Mouse (Mus musculus) stomach, embryonic 15.5 days (tissue): ENCODE results near the gene Trpm4. TPM values are rescaled to one million over a fixed set of nuclear protein-coding genes. Genes with fewer than 3 reads are reported as not detected.

ENCODE experiments used
- ATAC-seq: fragments of 200-750 bp; cut with Nextera tagmentation; 2 replicates; pipeline ENCODE4 v1.8.0; 2017; ENCODE audit warnings: low read depth, moderate number of reproducible peaks, moderate TSS enrichment; ENCODE audit not compliant: insufficient read depth, low FRiP score
- H3K27ac ChIP-seq: fragments of 300-500 bp; sonication (generic); 2 replicates; pipeline ENCODE4 v1.5.1; 2015; ENCODE audit warnings: mild to moderate bottlenecking, inconsistent platforms
- H3K27me3 ChIP-seq: fragments of 300-500 bp; sonication (generic); replicated peaks from 2 replicates; pipeline ENCODE4 v1.6.1; 2015; ENCODE audit warnings: inconsistent platforms
- H3K36me3 ChIP-seq: fragments of 300-500 bp; sonication (generic); 2 replicates; pipeline ENCODE4 v1.6.1; 2015; ENCODE audit warnings: inconsistent platforms
- H3K4me1 ChIP-seq: fragments of 300-500 bp; sonication (generic); 2 replicates; pipeline ENCODE4 v1.6.1; 2015; ENCODE audit warnings: inconsistent platforms
- H3K4me2 ChIP-seq: fragments of 300-500 bp; sonication (generic); 2 replicates; pipeline ENCODE4 v1.6.1; 2015; ENCODE audit warnings: mild to moderate bottlenecking, inconsistent platforms
- H3K4me3 ChIP-seq: fragments of 300-500 bp; sonication (generic); replicated peaks from 2 replicates; pipeline ENCODE4 v1.5.1; 2015; ENCODE audit warnings: inconsistent platforms
- H3K9ac ChIP-seq: fragments of 300-500 bp; sonication (generic); 2 replicates; pipeline ENCODE4 v1.6.1; 2015; ENCODE audit warnings: inconsistent platforms
- H3K9me3 ChIP-seq: fragments of 300-500 bp; sonication (generic); 2 replicates; pipeline ENCODE4 v1.6.1; 2016; ENCODE audit warnings: inconsistent platforms
- WGBS: fragments of 180-500 bp; shearing (Covaris S2); methylation state at CpG from one replicate; pipeline ENCODE4 v1.1.7; 2015; 5-methylcytosine and 5-hydroxymethylcytosine counted together
- polyA plus RNA-seq: library from polyadenylated mRNA; unstranded; fragments of >200 nt; fragmentation: Nextera tagmentation; extraction: Ambion mirVana; gene quantifications from 2 replicates; pipeline ENCODE4 v1.2.1, GENCODE M21; 2015

The Trpm4 gene
- polyA plus RNA-seq = 23.9 and 26.9 TPM in 2 replicates

GRCm38 (mm10) chr7:45333431-45333982 lies at the start of gene Trpm4:
Gene Trpm4, minus strand, starts transcription at chr7:45333780.
- WGBS = under 1% methylated on average over 38 of the region's 38 CpGs
- H3K9me3 ChIP-seq = no peaks in the 10 kb centered on the region
- H3K36me3 ChIP-seq = no peaks in the 10 kb centered on the region
- H3K4me1 ChIP-seq = peaks cover 35% of the 10 kb centered on the region
- peak within 1 kb of the TSS; percentile 78 for H3K9ac ChIP-seq
- H3K27me3 ChIP-seq = no peaks in the 10 kb centered on the region
- peak; percentile 76 for ATAC-seq
- peak within 1 kb of the TSS; percentile 76 for H3K4me2 ChIP-seq
- peak within 1 kb of the TSS; percentile 79 for H3K4me3 ChIP-seq
- peak within 1 kb of the TSS; percentile 97 for H3K27ac ChIP-seq

DNA sequence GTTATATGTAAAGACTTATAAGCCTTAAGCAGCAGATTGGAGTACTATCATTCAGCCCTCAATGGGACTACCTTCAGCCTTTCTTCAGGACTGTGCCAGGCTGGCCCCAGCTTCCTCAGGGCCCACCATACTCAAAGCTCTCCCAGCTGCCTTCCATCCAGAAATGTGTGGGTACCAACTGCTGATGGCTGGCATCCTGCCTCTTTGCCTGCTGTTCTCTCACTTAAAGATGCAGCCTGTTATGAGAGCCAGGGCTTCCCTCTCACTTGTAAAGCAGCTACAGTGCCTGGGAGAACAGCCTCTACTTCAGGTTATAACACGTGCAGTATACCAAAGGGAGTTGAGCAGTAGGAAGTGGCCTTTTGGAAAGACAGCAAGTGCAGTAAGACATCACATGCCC lies 42.5 kb upstream of the Trpm4 start:
- no peaks in the 10 kb centered on the region for H3K9me3 ChIP-seq
- no peaks in the 10 kb centered on the region for H3K4me1 ChIP-seq
- no peak overlapping the region for H3K4me2 ChIP-seq
- 86% methylated on average over 1 of the region's 1 CpGs for WGBS
- no peak overlapping the region for H3K4me3 ChIP-seq
- no peaks in the 10 kb centered on the region for H3K27me3 ChIP-seq
- no peak for ATAC-seq
- no peak overlapping the region for H3K9ac ChIP-seq
- H3K27ac ChIP-seq = no peak overlapping the region
- peaks cover 61% of the 10 kb centered on the region for H3K36me3 ChIP-seq

GRCm38 (mm10) chr7:45374620-45375019 lies 41.0 kb upstream of the Trpm4 start:
- Histone ChIP-seq H3K9me3 (no peaks in the 10 kb centered on the region), H3K27me3 (no peaks in the 10 kb centered on the region), H3K4me1 (peaks cover 10% of the 10 kb centered on the region; the same call in 1 of the 2 replicates), H3K4me2 (no peak overlapping the region), H3K36me3 (peaks cover 48% of the 10 kb centered on the region), H3K4me3 (no peak overlapping the region), H3K27ac (no peak overlapping the region), H3K9ac (no peak overlapping the region)
- no peak for ATAC-seq
- 89% methylated on average over 8 of the region's 8 CpGs for WGBS

GRCm38 (mm10) chr7:45372371-45372770 lies 38.8 kb upstream of the Trpm4 start:
- 81% methylated on average over 5 of the region's 5 CpGs for WGBS
- Histone ChIP-seq H3K4me3 (no peak overlapping the region), H3K4me1 (peaks cover 19% of the 10 kb centered on the region), H3K9me3 (no peaks in the 10 kb centered on the region), H3K27ac (no peak overlapping the region), H3K9ac (no peak overlapping the region), H3K4me2 (no peak overlapping the region), H3K27me3 (peaks cover 12% of the 10 kb centered on the region), H3K36me3 (peaks cover 30% of the 10 kb centered on the region)
- ATAC-seq = no peak

GRCm38 (mm10) chr7:45370475-45371311 lies 37.1 kb upstream of the Trpm4 start, which contains the start of gene Lin7b:
Gene Lin7b, minus strand, starts transcription at chr7:45370583.
- Histone ChIP-seq H3K4me3 (peak within 1 kb of the TSS; percentile 55), H3K4me2 (peak within 1 kb of the TSS; percentile 99), H3K4me1 (peaks cover 29% of the 10 kb centered on the region), H3K36me3 (peaks cover 13% of the 10 kb centered on the region; the same call in 1 of the 2 replicates), H3K9me3 (no peaks in the 10 kb centered on the region), H3K27me3 (peaks cover 20% of the 10 kb centered on the region), H3K27ac (no peak within 1 kb of the TSS), H3K9ac (peak within 1 kb of the TSS; percentile 35; the same call in 1 of the 2 replicates)
- ATAC-seq = peak; percentile 78
- 8% methylated on average over 28 of the region's 28 CpGs for WGBS

DNA sequence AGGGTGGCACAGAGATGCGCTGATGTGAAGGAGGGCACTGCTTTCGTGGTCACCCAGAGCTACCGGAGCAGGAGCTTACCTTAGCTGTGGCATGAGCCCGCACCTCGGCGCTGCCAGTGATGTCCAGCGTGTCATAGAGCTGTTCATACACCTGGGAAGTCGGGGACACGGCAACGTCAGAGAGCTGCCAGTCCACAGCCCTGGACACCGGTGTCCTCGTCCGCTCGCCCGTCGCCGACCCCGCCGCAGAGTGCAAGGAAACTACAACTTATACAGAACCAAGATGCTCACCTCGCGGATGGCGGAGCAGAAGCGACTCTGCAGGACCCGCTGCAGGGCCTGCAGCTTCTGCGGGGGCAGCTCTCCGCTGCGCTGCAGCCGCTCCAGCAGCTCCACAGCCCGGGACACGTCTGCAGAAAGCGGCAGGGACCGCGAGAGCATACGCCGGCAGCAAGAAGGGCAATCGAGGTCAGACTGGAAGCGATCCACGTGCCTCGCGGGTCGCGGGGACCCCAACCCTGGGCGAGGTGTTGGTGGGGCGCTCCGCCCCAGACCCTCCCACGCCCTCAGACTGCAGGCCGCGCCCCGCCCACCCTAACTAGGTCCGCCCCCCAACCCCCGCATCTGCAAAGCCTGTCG lies 36.4 kb upstream of the Trpm4 start:
- ATAC-seq = no peak
- peak overlapping the region; percentile 99 for H3K4me2 ChIP-seq
- WGBS = 7% methylated on average over 50 of the region's 52 CpGs

GRCm38 (mm10) chr7:45369022-45369745 lies 35.6 kb upstream of the Trpm4 start:
- Histone ChIP-seq H3K9me3 (no peaks in the 10 kb centered on the region), H3K27ac (no peak overlapping the region), H3K4me2 (peak overlapping the region; percentile 99; the same call in 1 of the 2 replicates), H3K9ac (no peak overlapping the region), H3K4me3 (no peak overlapping the region; the same call in 1 of the 2 replicates), H3K36me3 (peaks cover 13% of the 10 kb centered on the region; the same call in 1 of the 2 replicates), H3K27me3 (peaks cover 28% of the 10 kb centered on the region), H3K4me1 (peaks cover 29% of the 10 kb centered on the region)
- no peak for ATAC-seq
- WGBS = 72% methylated on average over 16 of the region's 16 CpGs

More for the DNA sequence above, 36.4 kb upstream of the Trpm4 start:
- peaks cover 29% of the 10 kb centered on the region for H3K4me1 ChIP-seq
- H3K4me3 ChIP-seq = peak overlapping the region; percentile 55
- H3K9me3 ChIP-seq = no peaks in the 10 kb centered on the region
- H3K27ac ChIP-seq = no peak overlapping the region
- H3K27me3 ChIP-seq = peaks cover 27% of the 10 kb centered on the region
- H3K36me3 ChIP-seq = peaks cover 13% of the 10 kb centered on the region; the same call in 1 of the 2 replicates
- H3K9ac ChIP-seq = peak overlapping the region; percentile 35; the same call in 1 of the 2 replicates

DNA sequence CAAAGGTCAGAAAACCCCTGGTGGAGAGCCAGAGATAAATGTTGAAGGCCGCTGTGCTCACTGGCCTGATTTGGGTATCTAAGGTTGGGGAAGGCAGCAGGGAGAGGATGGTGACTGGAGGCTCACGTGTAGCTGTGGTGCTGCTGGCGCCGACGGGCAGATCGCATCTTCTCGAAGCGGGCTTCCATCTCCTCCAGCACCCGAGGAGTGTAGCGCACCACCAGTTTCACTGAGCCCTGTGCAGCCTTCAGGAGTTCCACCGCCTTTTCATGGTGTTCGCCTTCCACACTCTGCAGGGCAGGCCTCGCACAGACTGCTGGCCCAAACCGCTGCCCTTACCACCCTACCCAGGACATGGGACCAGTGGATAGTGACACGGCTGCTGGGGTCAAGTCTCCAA lies 34.6 kb upstream of the Trpm4 start:
- ATAC-seq = no peak
- WGBS = 85% methylated on average over 15 of the region's 15 CpGs
- Histone ChIP-seq H3K9me3 (no peaks in the 10 kb centered on the region), H3K4me1 (peaks cover 29% of the 10 kb centered on the region), H3K36me3 (peaks cover 8% of the 10 kb centered on the region; the same call in 1 of the 2 replicates), H3K27me3 (peaks cover 31% of the 10 kb centered on the region), H3K4me3 (peak overlapping the region; percentile 53; the same call in 1 of the 2 replicates), H3K4me2 (peak overlapping the region; percentile 94; the same call in 1 of the 2 replicates), H3K27ac (no peak overlapping the region), H3K9ac (no peak overlapping the region)

- peak overlapping the region; percentile 53 for H3K4me3 ChIP-seq
- no peaks in the 10 kb centered on the region for H3K36me3 ChIP-seq
- H3K4me2 ChIP-seq = peak overlapping the region; percentile 94
- H3K9me3 ChIP-seq = no peaks in the 10 kb centered on the region
- H3K4me1 ChIP-seq = peaks cover 33% of the 10 kb centered on the region
- peak overlapping the region; percentile 33; the same call in 1 of the 2 replicates for H3K27ac ChIP-seq
- H3K27me3 ChIP-seq = peaks cover 40% of the 10 kb centered on the region
- ATAC-seq = peak; percentile 79
- WGBS = under 1% methylated on average over 70 of the region's 70 CpGs
- 0 out of 2 replicates have a peak overlapping the region, but pooled peaks have one; percentile 40 for H3K9ac ChIP-seq
Measured at GRCm38 (mm10) chr7:45367020-45367880, 33.7 kb upstream of the Trpm4 start.

DNA sequence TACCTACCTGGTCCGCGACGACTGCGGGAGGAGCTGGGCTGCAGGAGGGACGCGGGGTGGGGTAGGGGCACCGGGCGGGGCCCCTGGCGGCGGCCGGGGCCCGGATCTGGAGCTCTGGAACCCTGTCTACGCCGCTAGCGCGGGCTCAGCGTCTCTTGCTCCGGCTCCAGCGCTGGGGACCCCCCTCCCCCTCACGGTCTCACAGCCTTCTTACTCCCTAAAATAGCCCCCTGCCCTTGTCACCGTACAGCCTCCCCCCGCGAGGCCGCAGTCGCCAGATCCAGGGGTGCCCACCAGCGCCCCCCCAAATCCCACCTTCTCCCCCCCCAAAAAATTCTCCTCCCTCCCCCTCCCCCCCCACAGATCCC lies 33.1 kb upstream of the Trpm4 start, which contains the start of gene Ppfia3:
Gene Ppfia3 (minus strand): TSS at position 368 of the 368 bp plus-strand sequence.
- H3K4me3 ChIP-seq = peak within 1 kb of the TSS; percentile 53
- H3K9ac ChIP-seq = peak within 1 kb of the TSS; percentile 40
- H3K27me3 ChIP-seq = peaks cover 46% of the 10 kb centered on the region
- peak within 1 kb of the TSS; percentile 94 for H3K4me2 ChIP-seq
- H3K9me3 ChIP-seq = no peaks in the 10 kb centered on the region
- H3K4me1 ChIP-seq = peaks cover 39% of the 10 kb centered on the region
- H3K36me3 ChIP-seq = no peaks in the 10 kb centered on the region
- no peak for ATAC-seq
- peak within 1 kb of the TSS; percentile 33; the same call in 1 of the 2 replicates for H3K27ac ChIP-seq
- WGBS = 0% methylated on average over 8 of the region's 26 CpGs
